Mouse (Mus musculus) embryonic facial prominence, embryonic 10.5 days (tissue): ENCODE results near the gene P2ry2. TPM values are rescaled to one million over a fixed set of nuclear protein-coding genes. Genes with fewer than 3 reads are reported as not detected.

ENCODE experiments used
- DNase-seq: peaks from one replicate; pipeline ENCODE4 v3.0.0-alpha.2; 2017; ENCODE audit warnings: low spot score
- H3K27ac ChIP-seq: fragments of 300-500 bp; sonication (generic); replicated peaks from 2 replicates; pipeline ENCODE4 v1.5.1; 2016; ENCODE audit warnings: mild to moderate bottlenecking
- H3K27me3 ChIP-seq: fragments of 300-500 bp; sonication (generic); replicated peaks from 2 replicates; pipeline ENCODE4 v1.6.1; 2016; ENCODE audit warnings: low read depth, mild to moderate bottlenecking; ENCODE audit not compliant: poor library complexity, severe bottlenecking
- H3K36me3 ChIP-seq: fragments of 300-500 bp; sonication (generic); replicated peaks from 2 replicates; pipeline ENCODE4 v1.6.1; 2016; ENCODE audit warnings: mild to moderate bottlenecking, moderate library complexity
- H3K4me1 ChIP-seq: fragments of 300-500 bp; sonication (generic); 2 replicates; pipeline ENCODE4 v1.6.1; 2016
- H3K4me3 ChIP-seq: fragments of 300-500 bp; sonication (generic); 2 replicates; pipeline ENCODE4 v1.5.1; 2016; ENCODE audit warnings: mild to moderate bottlenecking, moderate library complexity
- H3K9me3 ChIP-seq: fragments of 300-500 bp; sonication (generic); 2 replicates; pipeline ENCODE4 v1.6.1; 2016; ENCODE audit warnings: mild to moderate bottlenecking
- WGBS: fragments of 180-500 bp; shearing (Covaris S2); methylation state at CpG from one replicate; pipeline ENCODE4 v1.1.7; 2016; 5-methylcytosine and 5-hydroxymethylcytosine counted together
- polyA plus RNA-seq: library from polyadenylated mRNA; unstranded; fragments of >200 nt; fragmentation: Nextera tagmentation; extraction: Ambion mirVana; gene quantifications from 2 replicates; pipeline ENCODE4 v1.2.1, GENCODE M21; 2016

The P2ry2 gene
- polyA plus RNA-seq, 1 experiment from 2014 or later: 0.31 TPM

- 84% methylated on average over 7 of the region's 7 CpGs for WGBS
- Histone ChIP-seq H3K36me3 (no peaks in the 10 kb centered on the region), H3K4me1 (peaks cover 22% of the 10 kb centered on the region), H3K27ac (no peak overlapping the region), H3K27me3 (no peaks in the 10 kb centered on the region), H3K9me3 (no peaks in the 10 kb centered on the region), H3K4me3 (no peak overlapping the region)
- no peak for DNase-seq
Observed at GRCm38 (mm10) chr7:100995260-100995864, 17.3 kb downstream of the P2ry2 start.

- 50% methylated on average over 4 of the region's 4 CpGs for WGBS
- no peak for DNase-seq
Observed at GRCm38 (mm10) chr7:100993166-100993565, 19.5 kb downstream of the P2ry2 start.

GRCm38 (mm10) chr7:100991972-100992371, 20.7 kb downstream of the P2ry2 start:
- 83% methylated on average over 3 of the region's 3 CpGs for WGBS
- Histone ChIP-seq H3K4me3 (no peak overlapping the region), H3K9me3 (no peaks in the 10 kb centered on the region), H3K36me3 (no peaks in the 10 kb centered on the region), H3K27ac (no peak overlapping the region), H3K27me3 (peaks cover 9% of the 10 kb centered on the region), H3K4me1 (peaks cover 21% of the 10 kb centered on the region)
- no peak for DNase-seq

More at GRCm38 (mm10) chr7:100993166-100993565, 19.5 kb downstream of the P2ry2 start:
- H3K4me3 ChIP-seq: no peak overlapping the region
- peaks cover 17% of the 10 kb centered on the region for H3K4me1 ChIP-seq
- H3K36me3 ChIP-seq: no peaks in the 10 kb centered on the region
- no peaks in the 10 kb centered on the region for H3K27me3 ChIP-seq
- H3K9me3 ChIP-seq: no peaks in the 10 kb centered on the region
- H3K27ac ChIP-seq: no peak overlapping the region

GRCm38 (mm10) chr7:100990636-100991311, 21.9 kb downstream of the P2ry2 start:
- H3K36me3 ChIP-seq: no peaks in the 10 kb centered on the region
- DNase-seq: no peak
- peaks cover 17% of the 10 kb centered on the region for H3K27me3 ChIP-seq
- H3K4me3 ChIP-seq: no peak overlapping the region
- no peaks in the 10 kb centered on the region for H3K9me3 ChIP-seq
- H3K4me1 ChIP-seq: peaks cover 24% of the 10 kb centered on the region
- 51% methylated on average over 9 of the region's 9 CpGs for WGBS
- H3K27ac ChIP-seq: no peak overlapping the region

GRCm38 (mm10) chr7:100988092-100988491, 24.6 kb downstream of the P2ry2 start:
- Histone ChIP-seq H3K4me1 (peaks cover 34% of the 10 kb centered on the region), H3K27me3 (peaks cover 17% of the 10 kb centered on the region), H3K4me3 (no peak overlapping the region)

GRCm38 (mm10) chr7:100984452-100985395, 27.9 kb downstream of the P2ry2 start:
- Histone ChIP-seq H3K9me3 (no peaks in the 10 kb centered on the region), H3K27me3 (peaks cover 17% of the 10 kb centered on the region), H3K36me3 (no peaks in the 10 kb centered on the region), H3K27ac (peak overlapping the region; percentile 72), H3K4me3 (0 out of 2 replicates have a peak overlapping the region, but pooled peaks have one; percentile 16), H3K4me1 (peaks cover 24% of the 10 kb centered on the region)
- WGBS: 36% methylated on average over 21 of the region's 21 CpGs
- peak; percentile 62 for DNase-seq

More at GRCm38 (mm10) chr7:100988092-100988491, 24.6 kb downstream of the P2ry2 start:
- 16% methylated on average over 9 of the region's 9 CpGs for WGBS
- Histone ChIP-seq H3K36me3 (no peaks in the 10 kb centered on the region), H3K27ac (no peak overlapping the region), H3K9me3 (no peaks in the 10 kb centered on the region)
- DNase-seq: peak; percentile 75

- Histone ChIP-seq H3K27ac (no peak overlapping the region), H3K4me1 (peaks cover 16% of the 10 kb centered on the region), H3K9me3 (no peaks in the 10 kb centered on the region), H3K36me3 (no peaks in the 10 kb centered on the region), H3K27me3 (peaks cover 37% of the 10 kb centered on the region), H3K4me3 (no peak overlapping the region)
- DNase-seq: no peak
- 52% methylated on average over 2 of the region's 2 CpGs for WGBS
Observed at GRCm38 (mm10) chr7:100979175-100979574, 33.5 kb downstream of the P2ry2 start.

GRCm38 (mm10) chr7:100978171-100978570, 34.5 kb downstream of the P2ry2 start:
- H3K4me1 ChIP-seq: peaks cover 19% of the 10 kb centered on the region
- peaks cover 47% of the 10 kb centered on the region for H3K27me3 ChIP-seq
- DNase-seq: no peak
- H3K9me3 ChIP-seq: no peaks in the 10 kb centered on the region
- H3K4me3 ChIP-seq: no peak overlapping the region
- H3K27ac ChIP-seq: no peak overlapping the region
- no peaks in the 10 kb centered on the region for H3K36me3 ChIP-seq
- 85% methylated on average over 5 of the region's 5 CpGs for WGBS

- no peak within 1 kb of the TSS for H3K27ac ChIP-seq
- H3K27me3 ChIP-seq: peaks cover 70% of the 10 kb centered on the region
Observed at GRCm38 (mm10) chr7:100974135-100974903, 38.3 kb downstream of the P2ry2 start, which contains the start of gene P2ry6. Gene P2ry6 (minus strand): TSS chr7:100974649.

GRCm38 (mm10) chr7:100972875-100973274, 39.8 kb downstream of the P2ry2 start:
- Histone ChIP-seq H3K36me3 (no peaks in the 10 kb centered on the region), H3K4me1 (peaks cover 12% of the 10 kb centered on the region), H3K27me3 (peaks cover 69% of the 10 kb centered on the region), H3K9me3 (no peaks in the 10 kb centered on the region), H3K4me3 (no peak overlapping the region), H3K27ac (no peak overlapping the region)
- no peak for DNase-seq
- WGBS: 39% methylated on average over 3 of the region's 3 CpGs

More at GRCm38 (mm10) chr7:100974135-100974903, 38.3 kb downstream of the P2ry2 start, which contains the start of gene P2ry6:
- DNase-seq: peak; percentile 41
- peaks cover 17% of the 10 kb centered on the region for H3K4me1 ChIP-seq
- no peaks in the 10 kb centered on the region for H3K36me3 ChIP-seq
- WGBS: 4% methylated on average over 36 of the region's 36 CpGs
- H3K4me3 ChIP-seq: peak within 1 kb of the TSS; percentile 51
- H3K9me3 ChIP-seq: no peaks in the 10 kb centered on the region

- Histone ChIP-seq H3K4me3 (no peak overlapping the region), H3K27ac (no peak overlapping the region), H3K27me3 (peaks cover 48% of the 10 kb centered on the region), H3K9me3 (no peaks in the 10 kb centered on the region), H3K36me3 (no peaks in the 10 kb centered on the region), H3K4me1 (peaks cover 8% of the 10 kb centered on the region)
- 75% methylated on average over 10 of the region's 10 CpGs for WGBS
- DNase-seq: no peak
Observed at GRCm38 (mm10) chr7:100968874-100969659, 43.6 kb downstream of the P2ry2 start.
